Mouse (Mus musculus): ENCODE measurements around the gene Tspear.

DNA sequence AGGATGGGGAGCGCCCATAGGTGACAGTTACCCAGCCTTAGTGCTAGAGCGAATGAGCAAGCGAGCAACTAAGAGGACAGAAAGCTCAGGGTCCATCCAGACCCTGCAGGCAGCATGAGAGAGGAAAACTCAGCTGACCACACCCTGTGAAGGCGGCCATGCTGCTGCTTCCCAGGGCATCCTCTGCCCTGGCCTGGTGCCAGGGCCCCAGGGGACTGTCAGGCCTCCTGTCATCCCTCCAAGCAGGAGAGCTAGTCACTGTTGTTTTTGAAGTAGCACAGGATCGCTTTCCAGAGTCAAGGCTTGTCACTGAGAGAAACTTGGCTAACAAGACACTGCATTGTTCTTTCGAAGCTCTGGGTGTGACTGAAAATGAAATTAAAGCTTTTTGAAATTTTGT, 47.4 kb upstream of the Tspear start:
- TF ChIP-seq POLR2A (IDR thresholded peaks at IDR 0.05; ENCODE audit: borderline replicate concordance, low read depth, low read length) (no peak), CTCF (IDR thresholded peaks at IDR 0.05; ENCODE audit: low read depth, low read length) (no peak)
